Mouse (Mus musculus) left cerebral cortex, postnatal 14 days (tissue): ENCODE data around the gene Atrnl1. TPM values are rescaled to one million over a fixed set of nuclear protein-coding genes. Genes with fewer than 3 reads are reported as not detected.
"Not testable (repeated sequence)": the region's sequence is repeated elsewhere in the genome, so short reads cannot be mapped to it uniquely, and the experiment has no call there.

Source experiments
- DNase-seq, 2 experiments: peaks; one replicate each; pipeline ENCODE4 v3.0.0; 2021 to 2022; ENCODE audit warnings: low spot score in 2 of 2, mixed read lengths in 1 of 2
- intact Hi-C: fragments of 180-260 bp; cut with DNase I; formaldehyde crosslinking; loops from one replicate; pipeline ENCODE4 v1.15.1; 2025
- total RNA-seq, 2 experiments: library from RNA; stranded (reverse); gene quantifications; 2 replicates each; pipeline ENCODE4 v1.2.3; 2021

Gene Atrnl1
- total RNA-seq, 2 experiments from 2014 or later: 110 to 123 TPM

DNA sequence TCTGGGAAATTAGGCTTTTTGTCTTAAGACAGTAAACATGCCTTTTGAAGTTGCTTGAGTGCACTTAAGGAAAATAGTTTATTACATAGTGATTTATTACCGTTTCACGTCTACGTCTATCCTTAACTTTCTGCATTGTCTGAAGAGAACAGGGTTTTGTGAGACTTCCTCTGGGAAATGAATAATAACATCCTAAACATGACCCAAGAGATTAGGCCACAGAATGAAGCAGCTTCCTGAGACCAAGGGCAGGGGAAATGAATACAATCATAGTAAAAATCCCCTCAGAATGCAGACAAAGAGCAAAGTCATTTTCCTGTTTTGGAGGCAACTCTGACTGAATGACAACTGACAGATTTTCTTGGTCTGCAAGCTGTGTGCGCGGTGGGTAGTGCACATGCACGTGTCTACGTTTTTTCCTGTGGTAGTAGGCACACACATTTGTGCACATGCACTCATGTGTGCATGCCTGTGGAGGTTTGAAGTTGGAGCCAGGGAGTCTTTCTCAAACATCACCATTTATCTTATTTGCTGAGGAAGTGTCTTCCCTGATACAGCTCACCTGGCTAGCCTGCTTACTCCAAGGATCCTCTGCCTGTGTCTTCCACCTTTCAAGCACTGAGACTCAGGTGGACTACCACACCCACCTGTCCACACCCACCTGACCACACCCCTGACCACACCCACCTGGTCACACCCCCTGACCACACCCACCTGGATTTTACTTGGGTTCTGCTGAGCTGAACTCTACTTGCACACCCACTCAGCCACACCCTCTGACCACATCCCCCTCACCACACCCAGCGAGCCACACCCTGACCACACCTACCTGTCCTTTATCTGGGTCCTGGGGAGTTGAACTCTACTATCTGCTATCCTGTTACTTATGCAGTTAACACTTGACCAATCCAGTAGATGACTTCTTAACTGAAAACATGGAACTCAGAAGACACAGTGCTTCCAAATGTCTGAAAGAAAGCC, 47.6 kb downstream of the Atrnl1 start:
- no peak for DNase-seq
- intact Hi-C loops: loop anchor here (5.0 kb wide), 3 partner anchors 814 to 969 kb away; no protein-coding TSS in a partner anchor

DNA sequence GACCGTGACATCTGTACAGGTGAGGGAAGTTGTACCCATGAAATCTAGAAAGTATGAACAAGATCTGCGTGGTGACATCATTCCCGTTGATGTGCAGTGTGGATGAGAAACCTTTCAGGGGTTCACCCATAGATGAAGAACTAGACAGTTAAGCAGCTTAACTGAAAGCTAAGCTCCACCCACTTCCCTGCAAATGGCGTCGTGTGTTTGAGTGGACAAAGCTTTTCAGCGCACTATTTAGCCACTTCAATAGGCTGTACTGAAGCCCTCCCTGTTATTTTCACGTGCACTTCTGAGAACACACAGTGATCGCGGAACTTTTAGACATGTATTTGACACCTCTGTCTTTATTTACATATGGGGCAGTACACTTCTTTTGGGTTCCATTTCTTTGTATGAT, 56.2 kb downstream of the Atrnl1 start:
- intact Hi-C loops: no loop called here
- DNase-seq: no peak

DNA sequence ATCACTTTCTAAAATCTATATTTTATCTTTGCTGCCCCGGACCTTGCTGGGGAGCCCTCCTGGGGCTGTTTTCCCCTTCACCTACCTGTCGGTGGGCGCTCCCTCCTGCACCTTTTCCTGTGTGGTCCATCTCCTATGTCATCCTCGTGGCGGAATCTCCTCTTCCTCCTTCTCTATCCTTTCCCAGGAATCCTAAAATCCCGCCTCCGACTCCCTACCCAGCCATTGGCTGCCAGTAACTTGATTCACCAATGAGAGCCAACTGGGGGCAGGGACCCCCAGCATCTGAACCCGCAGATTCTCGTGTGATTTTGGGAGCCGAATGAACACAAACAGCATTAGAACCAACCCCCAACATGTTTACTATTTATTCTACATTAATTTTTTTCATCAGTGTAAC, 57.1 kb downstream of the Atrnl1 start:
- intact Hi-C loops: no loop called here
- DNase-seq: no peak

DNA sequence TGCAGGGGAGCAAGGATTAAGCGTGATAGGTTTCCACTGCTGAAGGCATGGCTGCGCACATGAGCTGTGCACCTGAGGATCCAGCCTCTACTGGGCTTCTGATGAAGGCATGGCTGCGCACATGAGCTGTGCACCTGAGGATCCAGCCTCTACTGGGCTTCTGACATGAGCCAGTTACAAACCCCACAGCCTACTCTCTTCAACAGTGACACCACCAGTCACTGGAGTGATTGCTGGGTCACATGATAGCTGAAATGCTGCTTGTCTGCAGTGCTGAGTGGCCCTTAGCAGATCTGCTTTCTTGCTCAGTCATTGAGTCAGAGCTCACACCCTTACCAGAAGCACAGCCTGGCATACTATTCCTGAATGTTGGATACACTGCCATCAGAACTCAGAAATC, 68.6 kb downstream of the Atrnl1 start:
- DNase-seq: no peak
- intact Hi-C loops: no loop called here

DNA sequence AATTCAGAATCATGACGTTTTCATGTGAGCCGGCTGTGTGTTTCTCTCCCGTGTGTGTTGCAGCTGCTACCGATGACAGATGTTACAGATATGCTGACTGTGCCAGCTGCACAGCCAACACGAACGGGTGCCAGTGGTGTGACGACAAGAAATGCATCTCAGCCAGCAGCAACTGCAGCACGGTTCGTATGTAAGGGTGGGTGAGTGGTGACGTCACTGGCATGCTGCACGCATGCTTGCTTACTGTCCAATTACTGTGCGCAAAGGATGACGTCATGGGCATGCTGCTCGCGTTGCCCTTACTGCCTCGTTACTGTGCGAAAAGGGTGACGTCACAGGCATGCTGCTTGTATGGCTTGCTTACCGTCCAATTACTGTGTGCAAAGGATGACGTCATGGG, 75.8 kb downstream of the Atrnl1 start:
- intact Hi-C loops: no loop called here
- peak; percentile 33 to 64 for DNase-seq

DNA sequence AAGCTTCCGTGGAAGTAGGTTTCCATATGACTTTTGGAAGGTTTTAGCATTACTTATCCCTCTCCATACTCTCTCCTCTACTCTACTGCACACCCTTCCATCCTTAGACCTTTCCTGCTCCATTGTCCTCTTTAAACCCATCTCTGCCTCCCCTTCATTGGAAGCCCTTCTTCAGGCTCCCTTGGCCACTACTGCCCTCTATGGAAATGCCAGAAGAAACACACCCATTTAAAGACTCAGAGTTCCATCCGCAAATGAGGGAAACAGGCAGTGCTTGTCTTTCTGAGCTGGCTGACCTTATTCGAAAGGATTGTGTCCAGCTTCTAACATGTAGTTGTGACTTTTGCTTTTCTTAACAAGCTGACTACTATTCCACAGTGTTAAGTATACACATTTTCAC, 81.7 kb downstream of the Atrnl1 start:
- intact Hi-C loops: no loop called here
- no peak for DNase-seq

DNA sequence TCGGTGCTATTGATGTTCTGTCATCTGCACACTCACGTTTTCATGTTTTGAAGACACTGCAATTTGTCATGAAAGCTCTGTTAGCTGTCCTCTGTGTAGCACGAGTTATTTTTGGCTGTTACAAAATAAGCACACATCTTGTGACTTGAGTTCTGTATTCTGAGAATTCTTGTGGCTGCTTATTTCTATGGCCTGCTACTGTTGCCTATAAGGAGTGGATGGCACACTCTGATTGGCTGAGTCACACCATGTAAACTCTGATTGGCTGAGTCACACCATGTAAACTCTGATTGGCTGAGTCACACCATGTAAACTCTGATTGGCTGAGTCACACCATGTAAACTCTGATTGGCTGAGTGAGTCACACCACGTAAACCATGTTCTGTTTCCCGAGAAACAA, 85.9 kb downstream of the Atrnl1 start:
- intact Hi-C loops: not testable (repeated sequence)
- DNase-seq: peak in 1 of 2 experiments; percentile 80

DNA sequence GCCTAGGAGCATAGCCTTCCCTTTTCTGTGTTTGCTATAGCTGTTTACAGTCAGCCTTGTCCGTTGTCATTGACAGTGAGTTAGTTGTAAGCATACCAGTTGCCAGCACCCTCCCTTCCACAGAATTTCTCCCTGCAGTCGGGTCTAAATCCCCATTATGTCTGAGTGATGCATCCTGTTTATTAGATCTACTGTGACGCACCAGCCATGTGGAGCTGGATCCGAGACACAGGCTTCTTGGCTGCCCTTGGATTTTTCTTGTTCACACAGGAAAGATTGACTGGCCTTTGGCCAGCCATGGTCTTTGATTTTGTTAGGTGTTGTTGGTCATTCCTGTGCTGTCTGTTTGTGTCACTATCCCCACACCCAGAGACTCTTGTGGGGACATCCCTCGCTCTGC, 102.3 kb downstream of the Atrnl1 start:
- intact Hi-C loops: no loop called here
- DNase-seq: no peak

DNA sequence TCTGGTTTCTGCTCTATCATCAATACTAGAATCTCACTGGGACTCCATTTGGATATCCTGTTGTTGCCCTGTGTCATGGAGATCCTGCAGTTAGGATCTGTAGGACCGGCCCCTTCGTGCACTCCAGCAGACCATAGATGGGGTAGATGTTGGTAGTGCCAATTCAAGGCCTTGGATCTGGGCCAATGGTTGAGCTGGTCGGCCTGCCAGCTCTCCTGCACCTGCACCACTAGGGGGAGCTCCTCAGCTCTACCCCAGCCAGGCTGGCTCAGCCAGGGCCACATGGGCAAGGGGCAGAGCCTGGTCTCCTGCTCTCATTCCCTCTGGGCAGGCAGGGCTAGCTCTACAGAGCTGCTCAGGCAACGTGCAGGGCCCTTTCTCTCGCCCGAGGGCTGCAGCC, 114.1 kb downstream of the Atrnl1 start:
- DNase-seq: no peak

DNA sequence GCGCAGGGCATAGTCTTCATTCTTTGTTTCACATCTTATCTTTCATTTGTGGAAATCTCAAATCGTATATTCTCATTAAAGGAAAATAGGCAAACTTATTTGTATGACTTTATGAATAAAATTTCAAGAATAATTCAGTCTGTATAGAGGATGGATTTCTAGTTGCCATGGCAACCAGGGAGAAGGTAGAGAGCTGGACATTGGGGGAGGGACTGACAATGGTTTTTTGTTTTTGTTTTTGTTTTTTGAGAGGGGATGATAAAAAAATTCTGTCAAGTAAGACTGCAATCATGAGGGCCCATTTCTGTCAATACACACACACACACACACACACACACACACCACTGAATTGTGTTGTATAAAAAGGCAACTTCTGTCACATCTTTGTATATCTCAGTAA, 114.5 kb downstream of the Atrnl1 start:
- intact Hi-C loops: no loop called here

More for the DNA sequence above, 114.1 kb downstream of the Atrnl1 start:
- intact Hi-C loops: no loop called here

DNA sequence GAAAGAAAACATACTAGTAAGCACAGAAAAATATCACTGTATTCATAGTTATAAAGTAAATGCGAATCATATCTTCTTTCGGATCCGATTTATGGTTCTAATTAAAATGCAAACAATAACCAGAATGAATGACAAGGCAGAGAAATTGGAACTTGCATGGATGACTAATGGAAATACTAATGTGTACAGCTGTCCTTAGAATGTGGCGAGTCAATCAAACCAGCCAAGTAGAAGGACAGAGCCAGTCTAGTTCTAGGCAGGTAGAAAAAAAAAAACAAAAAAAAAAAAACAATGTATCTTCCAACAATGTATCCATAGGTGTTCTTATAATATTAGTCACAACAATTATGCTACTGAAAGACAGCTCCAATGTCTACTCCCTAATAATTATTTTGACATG, 116.2 kb downstream of the Atrnl1 start:
- no peak for DNase-seq
- intact Hi-C loops: no loop called here

More for the DNA sequence above, 114.5 kb downstream of the Atrnl1 start:
- DNase-seq: no peak

DNA sequence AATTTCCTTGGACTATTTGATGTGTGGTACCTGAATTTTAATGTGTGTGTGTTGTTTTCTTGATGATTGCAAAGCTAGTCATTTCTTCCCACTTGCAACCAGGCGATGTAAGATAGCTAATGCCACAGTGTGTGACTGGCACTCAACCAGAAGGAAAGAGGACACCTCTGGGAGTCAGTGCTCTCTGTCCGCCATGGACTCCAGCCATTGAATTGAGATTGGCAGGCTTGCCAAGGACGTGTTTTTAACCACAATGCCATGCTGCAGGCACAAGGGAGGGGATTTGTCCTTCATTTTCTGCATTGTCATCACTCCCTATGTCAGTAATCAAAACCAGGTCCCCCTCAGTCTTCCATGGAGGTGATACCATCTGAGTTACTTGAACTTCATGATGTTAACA, 126.6 kb downstream of the Atrnl1 start:
- intact Hi-C loops: no loop called here
- no peak for DNase-seq

DNA sequence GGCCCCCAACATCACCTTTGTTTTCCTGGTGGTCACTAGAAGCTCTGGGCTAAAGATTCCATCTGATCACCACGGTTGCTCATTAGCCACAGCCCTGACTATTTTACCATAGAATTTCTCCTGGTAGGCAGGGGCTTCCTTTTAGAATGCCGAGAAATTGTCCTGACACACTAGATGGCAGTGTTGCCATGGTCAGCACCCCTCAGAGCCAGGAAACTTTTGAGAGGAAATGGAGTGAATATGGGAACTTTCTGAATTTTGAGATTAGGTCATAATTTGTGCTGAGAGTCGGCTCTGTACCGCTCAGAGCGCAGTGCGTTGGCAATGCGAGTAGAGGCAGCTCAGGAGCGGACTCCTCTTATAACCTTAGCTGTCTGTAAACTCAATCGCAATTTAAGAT, 134.7 kb downstream of the Atrnl1 start:
- DNase-seq: peak; percentile 53 to 57
- intact Hi-C loops: loop anchor here (2.0 to 5.0 kb wide), 2 partner anchors 722 to 813 kb away; no protein-coding TSS in a partner anchor

DNA sequence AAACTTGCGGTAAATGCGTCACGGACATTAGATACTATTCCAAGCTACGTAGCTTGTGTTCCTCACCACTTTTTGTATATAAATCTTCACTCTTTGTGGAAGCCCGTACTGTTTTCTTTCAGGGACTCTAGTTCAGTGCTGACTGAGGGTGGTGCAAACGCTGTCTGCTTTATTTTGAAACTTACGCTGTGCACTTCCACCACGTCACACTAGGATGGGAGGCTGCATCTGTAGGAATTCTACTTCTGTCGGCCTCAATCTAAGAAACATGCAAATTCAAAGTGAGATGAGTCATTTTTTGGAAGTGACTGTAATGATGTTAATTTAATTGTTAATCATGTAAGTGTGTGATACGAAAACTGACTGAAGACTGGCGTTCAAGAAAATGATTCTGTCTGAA, 135.7 kb downstream of the Atrnl1 start:
- intact Hi-C loops: loop anchor here (5.0 kb wide), 1 partner anchor 721 kb away; no protein-coding TSS in a partner anchor
- peak in 1 of 2 experiments; percentile 6 for DNase-seq

DNA sequence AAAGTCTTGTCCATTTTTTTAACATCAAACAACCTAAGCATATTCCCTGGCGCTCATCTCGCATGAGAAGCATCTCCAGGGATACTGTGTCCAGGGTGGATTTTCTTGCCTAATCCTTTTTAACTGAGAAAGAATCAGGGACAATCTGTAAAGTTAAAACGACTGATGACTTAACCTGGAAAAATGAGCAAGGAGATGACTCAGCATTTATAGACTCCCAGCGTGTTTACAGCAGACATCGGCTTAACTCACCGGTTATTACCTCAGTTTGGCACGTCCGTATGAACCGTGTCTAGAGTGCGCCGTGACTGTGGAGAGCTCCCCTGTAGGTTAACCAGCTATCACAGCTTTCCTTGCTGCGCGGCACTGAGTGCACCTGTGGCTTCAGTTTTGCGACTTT, 141.4 kb downstream of the Atrnl1 start:
- DNase-seq: no peak
- intact Hi-C loops: no loop called here

DNA sequence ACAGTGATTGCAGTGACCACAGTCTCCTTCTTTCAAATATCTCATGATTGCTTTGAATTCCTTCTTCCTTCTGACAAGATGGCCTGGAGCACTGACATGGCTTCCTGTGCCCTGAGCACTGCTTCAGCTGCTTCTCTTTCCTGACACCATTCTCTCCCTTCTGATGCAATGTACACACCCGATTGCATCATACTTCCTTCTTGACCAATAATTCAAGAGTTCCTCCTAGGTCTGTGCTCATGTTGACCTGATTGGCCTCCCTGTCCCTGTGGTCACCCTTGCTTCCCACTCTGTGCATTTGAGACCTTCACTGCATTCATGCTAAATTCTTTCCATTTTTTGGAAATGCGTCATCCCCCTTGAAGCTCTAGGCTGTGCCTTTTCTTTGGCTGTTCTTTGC, 151.7 kb downstream of the Atrnl1 start:
- intact Hi-C loops: no loop called here
- no peak for DNase-seq

DNA sequence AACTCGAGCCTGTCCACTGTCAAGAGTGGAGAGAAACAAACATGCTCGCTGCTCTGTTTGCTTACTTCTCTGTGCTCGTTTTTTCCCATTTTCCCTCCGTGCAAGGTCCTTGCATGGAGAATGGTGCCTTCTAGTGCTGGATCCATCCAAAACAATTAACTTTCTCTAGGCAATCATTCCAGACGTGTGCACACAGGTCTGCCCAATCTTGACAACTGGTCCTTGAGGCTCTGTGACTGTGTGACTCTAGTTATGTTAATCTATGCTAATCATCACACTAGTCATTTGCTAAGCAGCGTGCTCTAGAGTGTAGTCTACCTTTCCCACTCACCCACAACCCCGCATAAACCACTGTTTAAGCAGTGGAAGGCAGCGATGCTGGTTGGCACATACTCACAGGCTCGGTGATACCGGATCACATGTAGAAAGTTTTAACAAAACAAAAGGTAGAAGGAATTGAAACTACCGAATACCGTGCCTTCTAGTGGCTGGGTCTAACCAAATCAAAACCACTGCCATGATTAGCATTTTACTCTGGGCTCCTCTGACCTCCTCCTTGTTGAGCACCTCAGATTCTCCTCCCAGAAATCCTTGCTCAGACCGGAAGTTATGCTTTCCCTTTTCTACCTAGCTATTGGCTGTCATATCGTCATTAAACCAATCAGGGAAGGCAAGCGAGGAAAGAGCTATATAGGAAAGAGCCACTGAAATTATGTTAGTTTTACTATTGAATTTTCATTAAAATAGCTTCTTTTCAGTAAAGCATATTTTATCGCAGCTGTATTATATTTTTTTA, 153.9 kb downstream of the Atrnl1 start:
- intact Hi-C loops: no loop called here
- DNase-seq: no peak

DNA sequence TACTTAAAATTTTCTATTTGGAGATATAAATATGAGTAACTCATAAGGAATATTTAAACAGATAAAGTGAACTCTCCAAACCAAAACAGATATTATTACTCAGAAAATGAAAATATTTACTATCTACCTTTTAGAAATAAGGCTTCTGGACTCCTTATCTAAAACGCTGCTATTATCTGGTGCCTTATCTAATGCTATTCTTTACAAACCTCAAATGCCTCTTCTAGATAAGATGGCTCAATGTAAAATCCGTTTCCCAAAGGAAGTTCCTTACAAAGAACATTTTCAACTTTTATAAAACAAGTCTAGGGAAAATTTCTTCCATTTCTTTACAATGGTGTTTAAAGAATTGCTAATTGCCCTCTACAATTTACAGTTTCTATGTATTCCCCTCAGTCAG, 156.2 kb downstream of the Atrnl1 start:
- intact Hi-C loops: no loop called here

DNA sequence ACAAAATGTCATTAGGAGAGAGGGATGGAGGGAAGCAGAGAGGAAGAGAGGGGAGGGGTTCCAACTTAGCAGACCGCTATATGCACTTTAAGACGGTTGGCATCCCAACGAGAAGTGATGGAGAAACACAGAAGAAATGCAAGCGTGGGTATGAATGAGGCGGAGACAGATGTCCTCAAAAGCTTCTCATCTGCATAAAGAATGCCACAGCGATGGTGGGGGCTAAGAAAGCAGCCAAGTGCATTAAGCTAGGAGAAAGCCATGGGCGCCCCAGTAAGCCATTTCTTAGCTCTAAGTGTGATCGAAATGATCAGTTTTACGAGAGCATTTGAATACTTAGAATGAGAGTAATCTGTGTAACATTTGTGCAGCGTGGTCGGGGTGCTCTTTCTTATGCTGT, 157.8 kb downstream of the Atrnl1 start:
- DNase-seq: peak; percentile 33 to 58
- intact Hi-C loops: no loop called here

More for the DNA sequence above, 156.2 kb downstream of the Atrnl1 start:
- DNase-seq: no peak

DNA sequence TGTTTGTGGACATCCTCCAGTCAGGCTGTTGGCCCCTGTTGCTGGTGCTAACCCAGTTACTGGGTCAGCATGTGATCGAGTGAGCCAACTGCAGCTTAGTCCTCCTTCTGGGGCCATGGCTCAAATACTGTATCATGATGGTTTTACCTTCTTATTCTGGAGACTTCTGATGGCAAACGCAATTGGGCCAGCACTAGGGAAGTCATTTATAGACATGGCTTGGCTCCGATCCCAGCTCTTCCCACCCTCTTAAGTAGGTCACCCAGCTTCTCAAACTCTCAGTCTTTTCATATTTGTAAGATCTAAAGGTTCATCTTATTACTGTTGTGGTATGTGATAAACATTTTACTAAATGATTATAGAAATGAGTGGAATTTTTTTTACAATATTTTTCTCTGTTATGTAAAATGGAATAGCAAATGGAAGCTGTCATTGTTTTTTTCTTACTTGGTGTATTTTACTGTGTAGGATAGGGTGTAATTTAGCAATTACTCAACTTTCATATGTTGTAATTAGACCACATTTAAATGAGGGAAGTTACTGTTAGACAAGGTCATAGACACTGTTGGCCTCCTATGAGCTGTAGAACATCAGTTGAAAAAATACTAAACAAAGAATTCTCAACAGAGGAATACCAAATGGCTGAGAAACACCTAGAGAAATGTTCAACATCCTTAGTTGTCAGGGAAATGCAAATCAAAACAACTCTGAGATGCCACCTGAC, 171.7 kb downstream of the Atrnl1 start:
- DNase-seq: peak; percentile 54 to 55
- intact Hi-C loops: no loop called here
